Mouse (Mus musculus): ENCODE data around the gene Hus1b.
A peak's percentile ranks its signal among the peaks of the same experiment; 100 is the strongest.

Gene Hus1b

DNA sequence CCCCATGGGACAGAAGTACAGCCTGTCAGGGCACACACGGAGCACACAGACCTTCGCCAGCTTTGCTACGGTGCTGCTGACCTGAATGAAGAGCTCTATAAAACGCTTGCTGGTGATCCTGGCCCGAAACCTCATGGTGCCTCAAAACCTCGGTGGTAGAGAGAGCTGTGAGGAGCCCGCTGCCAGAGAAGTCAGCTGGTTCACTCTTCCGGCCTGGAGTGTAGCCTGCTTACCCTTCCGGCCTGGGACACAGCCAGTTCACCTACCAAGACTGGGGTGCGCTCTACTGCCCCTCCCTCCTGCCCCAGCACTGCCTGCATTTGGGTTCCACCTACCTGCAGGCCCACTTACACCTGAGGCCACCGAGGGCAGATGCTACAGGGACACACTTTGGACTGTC, at the start of gene Hus1b:
Gene Hus1b (minus strand): TSS at position 220 of the 400 bp plus-strand sequence.
- no peak for DNase-seq

DNA sequence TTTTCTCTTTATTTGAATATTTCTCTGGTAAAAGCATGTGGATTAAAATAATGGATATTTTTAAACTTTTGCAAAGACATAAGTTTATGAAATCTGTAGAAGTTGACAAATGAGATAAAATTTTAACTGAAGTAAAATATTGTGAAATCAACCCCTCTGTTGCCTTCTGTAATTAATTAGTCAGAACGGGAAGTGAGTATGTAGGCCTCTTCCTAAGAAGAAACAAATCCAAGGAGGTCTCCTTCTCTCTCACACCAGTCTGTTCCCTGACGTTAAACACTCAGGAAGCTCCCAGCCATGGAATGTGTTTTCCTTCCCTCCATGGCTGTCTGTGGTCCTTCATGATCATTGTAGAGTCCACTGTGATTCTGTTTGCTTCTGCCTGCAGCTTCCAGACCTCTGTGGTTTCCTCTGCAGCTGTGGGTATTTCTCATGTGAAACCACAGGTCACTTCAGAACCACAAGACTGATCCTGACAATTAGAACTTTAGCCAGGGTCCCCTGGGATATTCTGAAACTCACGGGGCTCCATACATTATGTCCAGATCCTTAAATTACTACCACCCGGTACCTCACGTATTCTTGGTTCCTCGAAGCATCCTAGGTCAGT, 46.8 kb upstream of the Hus1b start:
- no peak for DNase-seq

DNA sequence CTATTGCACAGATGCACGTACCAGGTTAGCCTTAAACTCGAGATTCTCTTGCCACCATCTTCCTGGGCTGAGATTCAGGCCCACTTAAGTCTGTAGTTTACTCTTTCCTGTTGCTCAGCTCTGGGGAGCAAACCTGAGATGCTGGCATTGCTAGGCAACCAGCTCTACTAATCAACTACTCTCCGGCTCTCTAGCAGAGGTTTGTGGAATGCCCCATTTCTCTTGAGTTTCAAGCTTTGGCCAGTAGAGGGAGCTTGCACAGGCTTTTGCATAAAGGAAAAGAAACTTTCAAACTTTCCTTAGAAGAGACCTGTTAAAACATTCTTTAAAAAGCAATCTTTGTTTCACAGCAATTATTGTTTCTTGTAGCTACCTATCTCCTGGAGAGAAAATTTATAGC, 46.3 kb upstream of the Hus1b start:
- DNase-seq, result peak; percentile 12

DNA sequence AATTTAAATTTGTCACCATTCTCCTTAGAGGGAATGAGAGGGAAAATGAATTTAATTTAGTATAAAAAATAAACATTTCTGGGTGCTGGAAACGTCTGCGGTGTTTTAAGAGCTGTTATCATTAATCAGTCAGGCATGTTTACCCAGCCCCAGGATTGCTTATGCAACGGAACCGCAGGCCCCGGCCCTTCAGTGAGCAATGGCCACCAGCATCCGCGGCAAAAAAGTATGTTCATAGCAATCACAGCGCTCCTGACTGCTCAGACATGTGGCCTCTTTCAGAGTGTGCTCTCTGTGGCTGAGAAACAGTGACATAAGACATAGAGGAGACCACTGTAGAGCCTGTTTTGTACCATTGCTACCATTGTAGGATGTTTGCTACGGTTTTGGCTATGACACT, 42.7 kb upstream of the Hus1b start:
- DNase-seq, result no peak

DNA sequence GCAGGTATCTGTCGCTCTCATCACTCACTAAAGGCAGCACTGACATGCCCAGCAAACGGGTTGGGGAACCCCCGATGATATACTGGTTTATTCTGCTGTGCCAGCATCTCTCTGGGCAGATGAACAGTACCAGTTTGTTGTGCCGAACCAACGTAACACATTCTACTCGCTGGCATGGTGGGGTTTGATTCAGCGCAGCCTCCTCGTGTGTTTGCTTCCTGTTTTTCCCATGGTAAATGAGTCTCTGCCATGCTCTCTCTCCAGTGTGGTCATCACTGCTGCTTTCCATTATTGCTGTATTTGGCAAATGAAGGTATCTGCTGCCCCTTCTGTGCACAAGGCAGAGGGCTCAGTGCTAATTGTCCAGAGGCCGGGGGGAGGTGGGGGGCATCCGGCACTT, 42.2 kb upstream of the Hus1b start:
- DNase-seq, result no peak

DNA sequence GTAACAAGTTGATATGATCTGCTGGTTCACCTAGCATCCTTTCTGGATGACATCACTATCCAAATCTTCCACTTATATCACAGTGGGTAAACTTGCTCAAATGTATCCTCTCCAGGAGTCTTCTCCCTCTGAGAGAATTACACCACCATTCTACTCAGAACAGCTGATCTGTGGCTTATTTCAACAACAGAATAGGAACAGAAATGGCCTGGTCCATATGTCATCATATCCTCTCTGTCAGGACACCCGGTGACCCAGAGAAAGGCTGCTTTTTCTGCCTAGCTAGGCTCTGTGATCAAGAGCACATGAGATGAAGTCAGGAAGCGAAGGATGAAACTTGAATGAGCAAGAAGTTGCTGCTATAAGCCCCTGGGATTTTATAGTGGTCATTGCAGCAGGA, 40.1 kb upstream of the Hus1b start:
- no peak for DNase-seq

DNA sequence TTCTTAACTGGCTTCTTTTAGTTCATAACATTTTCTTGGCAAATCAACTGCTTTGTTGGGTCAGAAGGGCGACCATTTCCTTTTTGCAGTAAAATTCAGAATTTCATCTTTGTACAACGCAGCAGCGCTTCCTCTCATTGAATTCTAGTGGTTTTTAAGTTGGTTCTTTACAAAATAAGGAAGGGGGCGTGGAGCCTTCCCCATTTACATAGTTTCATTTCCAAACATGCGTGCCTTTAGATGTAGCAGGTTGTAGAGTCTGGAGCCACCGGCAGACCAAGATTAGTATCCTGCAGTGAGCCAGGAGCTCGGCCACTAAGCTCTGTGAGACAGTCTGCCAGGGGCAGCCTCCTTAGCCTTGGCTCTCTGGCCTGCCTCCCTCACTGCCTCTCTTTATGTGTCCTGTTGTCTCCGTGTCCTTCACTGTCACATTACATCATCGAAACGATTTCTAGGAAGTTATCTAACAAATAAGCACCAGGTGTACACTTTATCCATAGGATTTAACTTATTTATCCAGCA, 39.4 kb upstream of the Hus1b start:
- DNase-seq, result peak; percentile 8

DNA sequence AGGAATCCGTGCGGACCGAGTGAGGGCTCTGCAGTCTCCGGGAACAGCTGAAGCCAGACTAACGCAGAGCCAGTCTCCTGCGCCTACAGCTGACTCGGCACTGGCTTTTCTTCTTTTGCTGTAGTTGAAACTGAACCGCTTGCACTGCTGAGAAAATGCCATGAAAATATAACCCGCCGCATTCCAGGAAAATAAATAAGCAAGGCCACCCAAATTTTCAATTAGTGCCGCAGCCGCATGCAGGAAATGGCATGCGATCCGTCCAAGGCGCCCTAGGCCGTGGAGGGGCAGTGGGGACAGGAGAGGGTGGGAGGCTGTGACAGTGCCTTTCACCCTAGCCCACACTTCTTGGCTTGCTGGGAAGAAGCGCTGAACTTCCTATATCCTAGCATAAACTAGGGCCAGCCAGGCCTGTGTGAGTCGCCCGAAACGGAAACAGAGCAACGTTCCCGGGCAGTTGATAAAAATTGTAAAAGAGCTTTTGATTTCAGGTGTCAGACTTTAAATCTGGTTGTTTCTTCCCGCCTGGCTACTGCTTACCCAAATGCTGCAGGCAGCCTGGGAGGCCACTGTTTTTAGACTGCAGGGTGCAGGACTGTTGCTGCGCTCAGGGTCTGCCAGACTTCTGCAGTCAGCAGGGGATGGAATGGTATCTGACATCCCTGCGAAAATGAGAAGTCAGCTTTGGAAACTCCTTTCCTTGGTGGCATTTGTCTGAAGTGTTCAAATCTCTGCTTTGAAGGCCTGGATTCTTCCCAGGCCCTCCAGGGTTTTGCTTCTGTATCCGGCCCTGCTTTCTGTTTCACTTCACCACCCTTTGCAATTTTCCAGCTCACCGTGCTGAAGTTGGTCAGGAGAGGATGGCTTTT, 38.3 kb upstream of the Hus1b start:
- peak; percentile 51 for DNase-seq

DNA sequence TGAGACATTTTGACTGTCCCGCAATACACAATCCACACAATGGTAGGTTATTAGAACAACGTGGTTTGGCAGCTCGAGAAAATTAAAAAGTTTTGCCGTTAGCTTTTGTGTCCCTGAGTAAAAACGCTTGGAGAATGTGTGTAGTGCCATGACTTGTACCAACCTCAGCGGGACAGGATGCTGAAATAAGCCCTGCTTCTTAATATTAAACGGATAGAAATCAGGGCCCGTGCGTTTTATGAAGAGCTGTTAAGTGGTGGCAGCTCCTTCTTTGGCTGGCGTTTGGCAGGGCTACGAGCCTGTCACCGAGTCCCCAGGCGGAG, 37.7 kb upstream of the Hus1b start:
- DNase-seq, result no peak

DNA sequence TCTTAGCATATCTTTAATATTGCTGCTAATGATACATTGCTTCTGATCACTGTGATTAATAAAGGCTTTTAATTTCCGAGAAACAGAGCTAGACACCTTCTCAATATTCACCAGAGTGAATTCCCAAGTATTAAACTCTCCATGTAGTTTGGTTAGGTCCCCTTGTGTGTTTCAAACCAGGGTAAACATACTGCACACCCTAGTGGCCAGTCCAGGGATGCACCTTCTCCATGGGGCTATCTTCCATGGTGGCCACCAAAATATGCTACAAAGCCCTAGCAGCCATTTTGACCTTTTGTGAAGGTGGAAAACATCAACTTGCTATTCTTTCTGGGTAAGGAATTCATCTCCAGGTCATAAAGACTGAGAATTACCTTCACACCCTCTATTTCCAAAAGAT, 34.1 kb upstream of the Hus1b start:
- DNase-seq, result no peak

DNA sequence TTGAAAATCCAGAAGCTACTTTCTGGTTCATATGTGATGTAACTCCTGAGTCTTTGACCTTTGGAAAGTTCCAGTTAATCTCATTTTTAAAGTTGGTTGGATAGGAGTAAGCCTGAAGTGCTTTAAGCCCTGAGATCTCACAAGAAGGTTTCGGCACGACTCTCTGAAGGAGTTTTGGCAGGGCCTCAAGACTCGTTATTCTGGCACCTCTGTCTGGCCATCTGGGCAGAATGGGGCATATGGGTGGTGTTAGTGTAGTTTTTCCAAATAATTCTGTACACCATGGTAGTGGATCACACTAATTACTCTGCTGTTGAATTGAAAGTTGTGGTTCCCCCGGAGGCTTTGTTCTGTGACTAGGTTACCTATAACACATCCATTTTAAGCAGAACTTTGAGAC, 30.7 kb upstream of the Hus1b start:
- DNase-seq, result no peak

DNA sequence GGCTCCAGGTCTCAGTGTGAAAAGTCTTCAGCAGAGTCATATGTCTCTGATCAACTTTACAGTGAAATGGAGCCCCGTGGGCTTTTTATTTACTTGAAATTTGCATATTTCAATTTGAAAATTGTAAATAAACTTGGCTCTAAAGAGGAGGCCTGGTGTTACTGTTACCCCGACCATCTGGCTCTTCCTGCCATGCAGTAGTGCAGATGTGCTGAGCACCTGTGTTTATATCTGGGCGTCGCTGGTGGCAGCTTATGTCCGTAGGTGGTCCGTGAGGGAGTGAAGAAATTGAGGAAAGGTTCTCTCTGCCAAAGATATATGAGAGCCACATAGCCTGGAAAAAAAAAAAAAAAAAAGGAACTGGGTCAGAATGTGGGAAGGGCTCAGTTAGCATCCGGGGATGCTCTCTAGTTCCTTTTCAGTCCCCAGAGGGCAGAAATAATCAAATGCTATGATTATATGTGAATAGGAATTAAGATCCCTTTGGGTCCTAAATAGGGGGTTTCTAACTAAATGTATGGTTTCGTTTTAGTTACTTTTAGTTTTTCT, 29.1 kb upstream of the Hus1b start:
- DNase-seq, result no peak

DNA sequence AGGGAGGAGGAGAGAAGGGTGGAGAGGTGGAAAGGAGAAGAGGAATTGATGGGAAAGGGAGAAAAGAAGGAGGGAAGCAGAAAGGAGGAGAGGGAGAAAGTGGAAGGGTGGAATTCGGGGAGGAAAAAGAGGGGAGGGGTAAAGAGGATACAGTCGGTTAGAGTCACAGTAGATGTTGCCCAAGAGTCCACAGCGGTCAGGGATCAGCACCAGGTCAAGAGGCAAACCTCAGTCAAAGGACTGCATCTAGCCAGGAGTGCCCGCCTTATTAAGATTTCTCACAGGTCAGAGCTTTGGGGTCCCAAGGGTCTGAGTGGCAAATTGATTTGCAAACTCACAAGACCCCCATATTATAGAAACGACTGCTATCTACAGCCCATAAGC, 26.7 kb upstream of the Hus1b start:
- no peak for DNase-seq

DNA sequence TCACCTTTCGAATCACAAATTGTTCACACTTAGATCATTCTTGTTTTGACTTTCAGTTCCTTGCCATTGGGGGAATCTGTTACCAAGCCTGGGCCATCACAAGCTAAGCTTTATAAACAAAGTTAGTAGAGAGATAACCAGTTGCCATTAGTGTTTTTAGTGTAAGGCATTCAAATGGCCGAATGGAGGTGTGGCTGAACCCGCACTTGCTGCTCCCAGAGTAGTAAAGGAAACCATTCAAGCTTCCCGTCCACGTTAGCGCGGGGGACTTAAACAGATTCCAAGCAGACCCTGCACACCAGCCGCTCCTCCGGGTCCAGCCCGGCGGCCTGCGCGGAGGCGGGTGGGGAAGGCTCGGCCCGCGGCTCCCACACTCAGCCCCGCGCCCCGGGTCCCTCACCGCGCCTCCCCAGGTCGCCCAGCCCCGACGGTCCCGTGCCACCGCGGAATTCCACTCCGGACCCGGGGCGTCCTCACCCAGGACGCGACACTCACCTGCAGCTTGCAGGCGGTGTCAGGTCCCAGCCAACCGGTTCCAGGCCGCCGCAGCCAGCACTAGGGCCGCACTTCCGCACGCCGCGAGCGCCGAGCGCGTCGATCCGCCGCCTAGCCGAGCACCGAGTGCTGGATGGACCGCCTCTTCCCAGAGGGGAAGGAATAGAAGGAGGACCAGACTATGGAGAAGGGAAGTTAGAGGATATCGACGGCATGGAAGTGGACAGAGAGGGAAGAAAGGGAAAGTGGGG, 26.1 kb upstream of the Hus1b start, which contains the start of the genes Exoc2 and Gm5447:
Gene Exoc2 (minus strand): TSS at position 593 of the 746 bp plus-strand sequence.
Gene Gm5447 (plus strand): TSS at position 704 of the 746 bp plus-strand sequence.
- peak; percentile 78 for DNase-seq

DNA sequence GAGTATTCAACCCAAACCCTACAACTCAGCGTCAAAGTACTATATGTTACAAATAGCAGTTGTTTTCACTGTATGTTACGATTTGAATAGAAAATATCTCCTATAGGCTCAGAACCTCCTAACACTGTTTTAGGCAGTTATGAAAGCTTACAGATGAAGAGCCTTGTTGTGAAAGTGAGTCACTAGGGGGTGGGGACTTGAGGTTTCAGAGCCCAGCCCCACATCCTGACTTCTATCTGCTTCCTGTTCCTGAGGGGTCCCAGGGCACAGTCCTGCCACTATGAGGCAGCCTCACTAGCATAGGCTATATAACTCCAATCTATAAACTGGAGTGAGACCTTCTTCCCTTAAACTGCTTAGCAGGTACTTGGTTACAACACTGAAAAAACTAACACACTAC, 24.5 kb upstream of the Hus1b start:
- DNase-seq, result no peak

DNA sequence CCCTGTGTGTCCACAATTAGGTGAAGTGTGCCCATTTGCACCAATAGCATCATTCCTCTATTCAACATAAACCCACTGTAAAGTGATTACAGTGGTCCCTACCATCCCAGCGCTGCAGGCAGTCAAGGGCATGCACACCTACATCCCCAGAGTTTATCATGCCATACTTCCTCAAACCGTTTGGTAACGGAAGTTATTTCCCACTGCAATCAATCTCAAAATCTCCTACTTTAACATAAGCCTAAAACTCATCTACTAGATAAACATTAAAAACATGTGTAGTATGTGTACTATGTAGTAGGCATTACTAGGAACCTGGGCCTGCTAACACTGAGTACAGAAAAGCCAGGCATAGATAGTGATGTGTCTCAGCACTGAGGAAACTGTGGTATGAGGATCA, 23.5 kb upstream of the Hus1b start:
- no peak for DNase-seq

DNA sequence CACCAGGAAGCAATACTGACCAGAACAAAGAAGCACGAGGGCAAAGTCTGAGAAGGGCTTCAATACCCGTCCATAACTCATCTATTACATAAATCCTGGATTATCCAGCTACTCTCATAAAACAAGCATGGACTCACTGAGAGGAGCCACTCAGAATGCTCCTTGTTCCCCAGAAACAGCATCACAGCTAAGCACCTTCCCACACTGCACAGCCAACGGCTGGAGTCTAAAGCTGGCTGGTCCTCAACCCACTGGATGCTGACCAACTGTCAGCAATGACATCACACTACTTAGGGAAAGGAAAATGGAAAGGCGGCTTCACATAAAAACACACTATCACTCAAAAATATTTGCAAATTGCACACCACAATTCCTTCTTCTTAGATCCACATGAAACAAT, 20.8 kb upstream of the Hus1b start:
- DNase-seq, result no peak

DNA sequence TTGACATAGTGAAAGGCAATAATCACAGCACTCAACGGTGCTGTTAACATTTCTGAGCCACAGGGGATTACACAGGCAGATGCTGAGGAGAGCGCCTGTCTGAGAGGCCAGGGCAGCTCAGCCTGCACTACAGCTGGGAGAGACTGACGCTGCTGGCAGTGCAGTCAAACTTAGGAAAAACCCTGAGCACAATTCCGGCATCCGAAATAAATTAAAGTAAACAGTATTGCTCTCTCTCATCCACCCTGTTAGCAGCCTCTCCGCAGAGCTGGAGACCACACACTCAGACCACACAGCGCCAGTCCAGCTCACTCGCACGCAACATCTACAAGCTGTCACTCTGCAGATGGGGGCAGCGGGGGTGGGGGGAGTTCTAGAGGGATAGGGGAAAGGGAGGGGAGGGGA, 18.9 kb upstream of the Hus1b start:
- DNase-seq, result no peak

DNA sequence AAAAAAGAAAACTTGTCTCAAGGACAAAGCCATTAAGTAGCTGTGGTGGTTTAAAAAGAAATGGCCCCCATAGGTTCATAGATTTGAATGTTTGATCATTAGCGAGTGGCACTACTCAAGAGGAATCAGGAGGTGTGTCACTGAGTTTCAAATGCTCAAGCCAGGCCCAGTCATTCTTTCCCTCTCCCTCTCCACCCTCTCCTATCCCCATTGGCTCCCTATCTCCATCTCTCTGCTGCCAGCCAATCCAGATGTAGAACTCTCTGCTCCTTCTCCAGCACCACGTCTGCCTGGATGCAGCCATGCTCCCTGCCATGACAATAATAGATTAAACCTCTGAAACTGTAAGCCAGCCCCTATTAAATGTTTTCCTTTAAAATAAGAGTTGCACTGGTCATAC, 14.4 kb upstream of the Hus1b start:
- DNase-seq, result no peak

DNA sequence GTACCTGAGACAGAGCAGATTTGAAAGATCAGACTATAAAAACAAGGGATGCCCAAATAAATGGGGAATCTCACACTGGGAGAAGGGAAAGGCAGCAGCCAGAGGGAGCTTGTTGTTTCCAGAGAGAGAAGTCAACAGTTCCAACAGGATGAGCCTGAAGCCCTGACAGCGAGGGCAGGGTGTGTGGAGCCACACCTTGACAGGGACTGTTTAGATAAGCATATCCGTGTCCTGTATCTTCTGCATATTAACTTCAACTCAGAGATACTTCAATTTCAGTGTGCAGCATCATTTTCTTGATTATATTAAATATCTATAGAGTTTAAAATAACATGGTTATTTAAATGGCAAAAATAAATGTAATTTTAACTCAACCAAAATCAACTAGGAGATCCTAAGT, 13.2 kb upstream of the Hus1b start:
- DNase-seq, result no peak

DNA sequence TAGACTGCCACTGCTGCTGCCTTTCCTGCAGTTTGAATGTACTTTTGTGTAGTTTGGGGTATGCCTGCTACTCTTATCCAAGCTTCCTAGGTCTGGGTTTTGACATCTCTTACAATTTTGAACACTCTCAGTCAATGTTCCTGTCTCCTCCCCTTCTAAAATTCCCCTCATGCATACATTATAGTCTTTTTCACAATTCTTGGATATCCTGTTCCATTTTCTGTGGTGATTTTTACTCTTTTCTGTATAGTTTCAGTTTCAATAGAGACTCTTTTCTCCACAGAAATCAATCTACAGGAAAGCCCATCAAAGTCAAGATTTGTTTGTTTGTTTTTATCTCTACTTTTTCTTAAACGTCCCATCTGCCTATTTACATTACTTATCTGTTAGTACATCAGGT, 6.0 kb upstream of the Hus1b start:
- DNase-seq, result no peak

DNA sequence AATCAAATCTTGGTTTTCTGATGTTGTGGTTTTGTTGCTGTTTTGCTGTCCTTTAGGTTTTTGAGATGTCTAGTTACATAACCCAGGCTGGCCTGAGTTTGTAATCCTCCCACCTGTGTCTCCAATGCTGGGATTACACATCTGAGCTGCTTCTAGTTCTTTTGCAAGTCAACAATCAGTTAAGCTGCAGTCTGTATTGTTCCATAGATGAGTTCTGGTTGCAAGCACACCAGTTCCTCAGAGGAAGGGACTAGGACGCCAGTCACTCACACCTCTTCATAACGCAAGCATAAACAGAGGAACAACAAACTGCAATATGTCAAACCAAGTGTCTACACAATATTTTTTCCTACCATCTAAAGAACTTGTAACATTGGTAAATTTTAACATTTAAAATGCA, 4.5 kb upstream of the Hus1b start:
- no peak for DNase-seq

DNA sequence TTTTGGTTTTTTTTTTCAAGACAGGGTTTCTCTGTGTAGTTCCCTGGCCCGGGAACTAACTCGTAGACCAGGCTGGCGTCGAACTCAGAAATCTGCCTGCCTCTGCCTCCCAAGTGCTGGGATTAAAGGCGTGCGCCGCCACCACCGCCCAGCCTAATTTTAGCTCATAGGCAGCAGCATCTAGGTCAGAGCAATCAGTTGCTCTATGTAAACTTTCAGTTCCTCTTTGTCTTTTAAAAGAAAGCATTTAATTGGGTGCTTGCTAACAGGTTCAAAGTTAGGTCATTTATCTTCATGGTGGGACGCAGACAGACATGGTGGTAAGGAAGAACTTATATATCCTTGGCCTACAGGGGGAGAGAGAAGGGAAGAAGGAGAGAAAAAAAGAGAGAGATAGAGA, 1.6 kb upstream of the Hus1b start:
- DNase-seq, result no peak

DNA sequence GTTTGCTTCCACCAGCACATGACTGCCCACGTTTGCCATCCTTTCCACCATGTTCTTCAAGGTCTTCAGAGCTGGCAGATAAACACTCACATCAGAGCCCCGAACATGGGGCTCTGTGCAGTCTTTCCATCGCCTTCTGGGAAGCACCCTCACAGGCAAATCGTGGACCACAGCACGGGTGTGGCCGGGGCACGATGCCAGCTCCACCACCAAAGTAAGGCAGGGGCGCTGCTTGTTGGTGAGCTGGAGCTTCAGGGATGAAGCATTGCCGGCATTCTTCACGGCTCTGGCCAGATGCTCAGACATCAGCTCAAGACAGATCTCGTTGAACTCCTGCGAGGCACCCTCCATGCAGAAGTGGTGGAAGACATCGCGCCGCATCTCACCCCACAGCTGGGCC, 430 bp downstream of the Hus1b start:
- DNase-seq, result no peak
